Mouse (Mus musculus) liver (tissue): ENCODE results near the gene Cpne2.
A peak's percentile ranks its signal among the peaks of the same experiment; 100 is the strongest.

Source experiments
- DNase-seq: peaks from one replicate; pipeline ENCODE4 v3.0.0-alpha.2; 2020; ENCODE audit warnings: mixed read lengths

The Cpne2 gene

DNA sequence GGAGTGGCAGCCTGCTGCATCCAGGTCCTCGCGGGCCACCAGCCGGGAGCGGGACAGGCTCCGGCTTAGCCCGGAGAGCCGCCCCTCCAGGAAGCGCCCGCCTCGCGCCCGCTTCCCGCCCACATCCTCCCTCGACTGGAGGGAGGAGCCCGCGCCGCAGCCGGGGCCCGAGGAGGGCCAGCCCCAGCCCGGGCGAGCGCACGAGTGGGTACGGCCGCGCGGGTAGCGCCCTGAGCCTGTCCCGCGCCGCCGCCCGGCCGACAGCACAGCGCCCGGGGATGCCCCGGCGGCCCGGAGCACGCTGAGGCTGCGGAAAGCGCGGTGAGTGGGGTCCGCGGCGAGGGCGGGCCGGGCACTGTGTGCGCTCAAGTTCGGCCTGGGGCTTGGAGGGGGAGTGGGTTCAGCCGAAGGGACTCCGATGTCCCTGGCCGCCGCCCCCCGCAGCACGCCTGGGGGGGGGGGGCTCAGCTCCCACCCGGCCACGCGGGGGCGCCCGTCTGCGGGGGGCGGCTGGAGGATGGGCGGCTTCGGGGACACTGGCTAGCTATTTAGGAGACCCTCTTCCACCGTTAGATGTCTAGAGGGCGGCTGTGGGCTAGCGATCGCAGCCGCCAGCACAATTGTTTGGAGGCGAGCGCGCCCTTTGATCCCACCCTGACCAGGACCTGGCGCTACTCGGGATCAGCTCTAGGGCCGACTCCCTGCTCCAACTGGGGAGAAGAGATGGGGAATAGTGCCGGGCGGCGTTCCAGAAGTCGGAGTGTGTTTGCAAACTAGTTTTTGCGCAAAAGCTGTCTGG lies at the start of gene Cpne2:
TSS of gene Cpne2 (plus strand) at position 118 of the 799 bp plus-strand sequence.
- DNase-seq = peak; percentile 60

DNA sequence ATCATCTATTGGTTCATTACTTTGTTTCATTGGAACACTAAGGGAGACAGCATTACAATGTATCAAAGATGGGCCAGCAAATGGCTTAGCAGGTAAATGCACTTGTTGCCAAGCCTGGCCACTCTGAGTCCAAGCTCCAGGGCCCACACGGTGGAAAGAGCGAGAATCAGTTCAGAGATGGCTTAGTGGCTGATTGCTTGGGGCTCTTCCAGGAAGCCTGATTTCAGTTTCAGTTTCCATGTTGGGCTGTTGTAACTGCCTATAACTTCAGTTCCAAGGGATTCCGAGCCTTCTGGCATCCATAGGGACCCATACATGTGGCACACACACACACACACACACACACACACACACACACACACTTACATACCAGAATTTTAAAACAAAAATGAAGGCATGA lies 47.5 kb upstream of the Cpne2 start:
- no peak for DNase-seq

GRCm38 (mm10) chr8:94485882-94486281 lies 46.9 kb upstream of the Cpne2 start:
- peak; percentile 27 for DNase-seq

GRCm38 (mm10) chr8:94488016-94488415 lies 44.8 kb upstream of the Cpne2 start:
- DNase-seq = no peak

DNA sequence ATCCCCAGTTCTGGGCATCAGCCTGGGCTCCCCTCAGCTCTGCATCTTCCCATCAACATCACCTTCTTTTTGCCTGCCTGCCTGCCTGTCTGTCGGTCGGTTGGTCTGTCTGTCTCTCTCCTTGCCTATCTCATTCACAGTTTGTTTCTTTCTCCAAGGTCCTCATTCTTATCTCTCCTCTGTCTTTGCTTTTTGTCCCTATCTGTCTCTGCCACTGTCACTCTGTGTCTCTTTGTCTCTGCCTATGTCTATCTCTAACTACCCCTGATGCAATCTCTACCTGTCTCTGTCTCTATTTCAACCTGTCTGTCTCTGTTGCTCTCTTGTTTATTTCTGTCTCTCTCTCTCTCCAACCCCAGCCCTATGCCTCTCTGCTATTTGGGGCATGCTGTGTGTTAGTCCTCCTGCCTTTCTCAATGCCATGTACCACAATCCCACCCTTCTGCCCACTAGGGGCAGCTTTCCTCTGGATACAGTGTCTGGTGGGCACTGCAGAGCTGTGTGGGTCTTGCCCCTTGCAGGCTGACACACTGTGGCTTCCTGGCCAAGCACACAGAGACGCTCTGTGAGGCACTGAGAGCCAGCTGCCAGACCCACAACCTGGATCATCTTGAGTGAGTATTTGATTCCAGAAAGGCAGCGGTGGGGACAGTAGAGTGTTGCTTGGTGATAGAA lies 42.8 kb upstream of the Cpne2 start:
- no peak for DNase-seq

GRCm38 (mm10) chr8:94492021-94492681 lies 40.6 kb upstream of the Cpne2 start:
- peak; percentile 75 for DNase-seq

- DNase-seq = no peak
Measured at GRCm38 (mm10) chr8:94493240-94493639, 39.5 kb upstream of the Cpne2 start.

DNA sequence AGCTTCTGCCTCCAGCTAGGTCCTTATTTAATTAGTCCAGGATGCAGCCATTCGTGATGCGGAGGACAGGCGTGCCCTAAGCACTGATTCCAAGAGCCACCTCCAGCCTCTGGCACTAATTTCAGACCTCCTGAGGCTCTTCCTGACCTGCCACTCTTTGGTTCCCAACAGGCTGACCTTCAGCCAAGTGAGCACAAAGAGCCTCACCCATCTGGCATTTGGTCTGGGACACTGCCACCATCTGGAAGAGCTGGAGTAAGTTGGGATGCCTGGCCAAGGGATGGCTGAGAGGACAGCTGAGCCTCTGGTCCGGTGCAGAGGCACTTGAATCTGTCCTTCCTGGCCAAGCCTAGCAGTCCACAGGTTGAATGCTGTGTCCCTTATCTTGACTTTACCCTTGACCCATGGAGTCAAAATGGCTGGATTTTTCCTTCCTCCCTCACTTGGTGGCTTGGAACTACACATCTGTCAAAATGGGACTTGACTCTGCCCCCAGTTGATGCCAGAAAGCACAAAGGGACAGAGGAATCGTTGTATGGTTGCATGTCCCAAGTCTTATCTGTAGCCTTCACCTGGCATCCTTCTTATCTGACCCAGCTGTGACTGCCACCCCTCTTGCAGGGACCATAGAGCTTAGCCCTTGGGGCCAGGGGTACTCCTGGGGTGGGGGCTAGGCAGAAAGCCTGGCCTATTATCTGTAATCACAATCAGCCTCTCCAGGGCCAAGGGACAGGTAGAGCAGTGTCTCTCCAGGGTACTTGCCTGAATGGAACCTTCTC lies 17.2 kb upstream of the Cpne2 start:
- DNase-seq = no peak

GRCm38 (mm10) chr8:94516209-94516593 lies 16.6 kb upstream of the Cpne2 start:
- DNase-seq = no peak

DNA sequence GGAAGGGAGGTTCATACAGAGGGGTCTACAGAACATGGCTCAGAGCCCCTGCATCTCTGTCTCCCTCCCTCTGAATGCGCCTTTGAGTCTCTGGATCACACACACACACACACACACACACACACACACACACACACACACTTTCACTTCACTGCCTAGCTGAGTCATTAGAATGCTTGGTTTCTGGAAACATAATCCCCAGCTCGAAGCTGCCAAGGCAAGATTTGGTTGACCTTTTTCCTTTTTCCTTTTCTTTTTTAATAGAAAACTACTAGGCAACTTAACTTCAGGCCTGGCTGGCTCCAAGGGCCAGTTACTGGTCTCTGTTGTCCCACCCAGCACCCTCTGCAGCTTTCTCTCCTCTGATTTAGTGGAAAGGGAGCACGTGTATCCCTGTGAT lies 16.0 kb upstream of the Cpne2 start:
- DNase-seq = no peak

- no peak for DNase-seq
Measured at GRCm38 (mm10) chr8:94518331-94518730, 14.5 kb upstream of the Cpne2 start.

GRCm38 (mm10) chr8:94519021-94519420 lies 13.8 kb upstream of the Cpne2 start:
- DNase-seq = no peak

DNA sequence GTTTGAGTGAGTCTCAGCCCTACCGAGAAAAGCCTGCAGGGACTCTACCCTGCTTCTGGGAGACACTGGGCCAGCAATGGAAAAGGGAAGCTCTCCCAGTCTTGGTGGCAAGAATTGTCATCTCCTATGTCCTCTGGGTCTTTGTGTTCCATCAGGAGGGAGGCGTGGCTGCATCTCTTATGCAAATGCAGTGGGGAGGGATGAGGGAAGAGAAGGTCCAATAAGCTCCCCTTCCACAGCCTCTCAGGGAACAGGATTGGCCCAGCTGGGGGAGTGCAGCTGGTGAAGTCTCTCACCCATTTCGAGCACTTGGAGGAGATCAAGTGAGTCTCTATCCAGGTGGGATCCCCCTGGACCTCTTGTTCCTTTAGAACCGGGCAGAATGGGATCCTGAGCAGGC lies 11.3 kb upstream of the Cpne2 start:
- DNase-seq = no peak

GRCm38 (mm10) chr8:94522482-94522881 lies 10.3 kb upstream of the Cpne2 start:
- no peak for DNase-seq

DNA sequence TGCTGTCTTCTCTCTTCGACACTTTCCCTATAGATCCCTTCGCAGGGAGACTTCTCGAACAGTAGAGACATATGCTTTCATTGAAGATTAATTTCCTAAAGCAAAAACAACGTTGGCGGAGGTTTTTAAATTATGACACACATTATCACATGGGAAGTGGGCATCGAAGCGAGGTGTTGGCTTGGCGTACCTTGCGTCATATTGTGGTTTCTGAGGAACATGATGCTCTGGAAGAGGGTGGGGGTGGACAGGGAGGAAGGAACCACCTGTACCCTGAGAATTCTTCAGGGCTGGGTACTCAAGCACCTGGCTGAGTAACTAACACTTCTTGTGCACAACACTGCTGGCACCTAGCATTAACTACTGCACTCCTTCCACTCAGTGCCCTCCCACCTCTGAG lies 8.2 kb upstream of the Cpne2 start:
- DNase-seq = no peak

GRCm38 (mm10) chr8:94527178-94527577 lies 5.6 kb upstream of the Cpne2 start:
- DNase-seq = no peak

DNA sequence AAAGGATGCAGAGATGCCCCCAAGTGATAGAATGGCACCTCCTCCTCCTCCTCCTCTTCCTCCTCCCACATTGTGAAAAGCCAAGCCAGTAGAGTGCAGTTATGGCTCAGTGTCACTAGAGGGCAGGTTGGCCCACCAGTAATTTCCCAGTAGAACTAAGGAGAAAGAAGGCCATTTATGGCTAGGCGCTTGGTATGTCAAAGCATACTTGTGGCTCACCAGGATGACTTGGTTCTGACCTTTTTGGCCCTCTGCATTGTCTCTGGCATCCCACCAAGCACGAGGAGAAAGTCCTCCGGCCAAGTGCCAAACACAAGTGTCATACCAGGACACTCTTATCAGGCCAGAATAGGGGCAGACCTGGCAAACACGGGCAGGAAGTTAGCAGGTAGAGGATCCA lies 4.5 kb upstream of the Cpne2 start:
- DNase-seq = peak; percentile 22

GRCm38 (mm10) chr8:94529875-94530274 lies 2.9 kb upstream of the Cpne2 start:
- DNase-seq = no peak

DNA sequence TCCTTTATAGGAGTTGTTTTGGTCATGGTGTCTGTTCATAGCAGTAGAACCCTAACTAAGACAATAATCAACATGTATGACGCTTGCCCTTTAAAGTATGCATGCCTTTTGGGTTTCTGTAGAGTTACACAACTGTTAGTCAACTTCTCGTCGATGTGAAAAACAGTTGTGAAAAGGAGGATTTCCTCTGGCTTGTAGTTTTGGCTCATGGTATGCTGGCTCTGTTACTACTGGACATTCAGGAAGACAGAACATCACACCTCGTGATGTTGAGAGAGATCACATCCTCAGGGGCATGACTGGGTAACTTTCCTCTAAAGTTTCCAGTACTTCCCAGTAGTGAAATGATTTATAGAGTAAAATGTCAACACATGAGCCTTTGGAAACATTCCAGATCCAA lies 2.1 kb upstream of the Cpne2 start:
- DNase-seq = no peak

GRCm38 (mm10) chr8:94532000-94532399 lies 790 bp upstream of the Cpne2 start:
- DNase-seq = no peak

DNA sequence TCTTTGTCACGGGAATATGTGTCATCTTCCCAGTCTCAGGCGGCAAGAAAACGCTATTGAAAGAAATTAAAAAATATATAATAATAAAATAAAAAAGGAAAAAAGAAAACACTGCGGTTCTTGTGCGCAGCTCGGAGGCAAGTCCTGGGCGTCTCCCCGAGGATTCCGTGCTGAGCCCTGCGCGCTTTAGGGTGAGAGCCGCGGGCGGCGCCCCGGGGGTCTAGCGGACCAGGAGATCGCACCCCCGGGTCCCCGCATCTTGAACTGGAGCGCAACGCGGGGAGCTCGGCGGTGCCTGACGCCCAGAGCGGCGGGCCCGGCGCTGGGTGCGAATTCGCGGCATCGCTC lies 291 bp upstream of the Cpne2 start:
- no peak for DNase-seq

DNA sequence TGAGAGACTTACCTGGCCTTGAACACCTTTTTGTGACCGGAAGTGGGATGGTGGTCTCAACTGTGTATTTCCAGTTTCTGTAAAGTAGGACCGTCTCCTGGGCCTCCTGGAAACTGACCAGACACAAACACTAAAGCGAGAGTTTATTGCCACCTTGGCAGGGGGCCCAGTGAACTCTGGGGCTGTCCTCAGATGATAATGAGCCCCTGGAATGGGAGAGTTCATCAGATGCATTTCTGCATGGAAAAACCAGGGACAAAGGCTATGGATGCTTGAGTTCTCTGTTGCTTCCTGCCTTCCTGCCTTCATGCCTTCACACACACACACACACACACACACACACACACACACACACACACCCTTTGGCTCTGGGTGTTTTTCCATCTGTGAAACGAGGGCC lies 1.8 kb downstream of the Cpne2 start:
- DNase-seq = no peak

DNA sequence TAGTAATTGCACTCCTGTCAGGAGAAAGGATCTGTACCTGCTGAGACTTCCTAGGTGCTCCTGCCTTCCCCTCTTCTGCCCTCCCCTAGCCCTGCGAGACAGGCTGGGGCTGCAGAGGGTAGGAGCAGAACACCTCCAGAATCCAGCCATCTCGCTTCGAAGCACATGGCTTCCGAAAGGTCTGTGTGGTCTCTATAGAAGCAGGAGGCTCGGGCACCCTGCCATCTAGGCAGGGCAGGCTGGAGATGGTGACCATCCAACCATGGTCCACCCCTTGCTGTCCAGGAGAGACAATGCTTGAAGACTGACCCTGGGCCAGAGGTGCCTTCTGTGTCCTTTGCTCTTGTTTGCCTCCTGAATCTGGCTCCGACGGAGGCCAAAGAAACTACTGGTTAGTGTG lies 2.8 kb downstream of the Cpne2 start:
- DNase-seq = no peak
